Mouse (Mus musculus) midbrain, postnatal 0 days (tissue): ENCODE measurements around the gene Plekhg2. TPM values are rescaled to one million over a fixed set of nuclear protein-coding genes. Genes with fewer than 3 reads are reported as not detected.

Source experiments
- ATAC-seq: fragments of 200-750 bp; cut with Nextera tagmentation; 2 replicates; pipeline ENCODE4 v1.8.0; 2017; ENCODE audit warnings: moderate number of reproducible peaks, mild to moderate bottlenecking, moderate TSS enrichment, moderate library complexity; ENCODE audit not compliant: low FRiP score
- DNase-seq: peaks from one replicate; pipeline ENCODE4 v3.0.0-alpha.2; 2015; ENCODE audit warnings: low spot score
- H3K27ac ChIP-seq: fragments of 300-500 bp; sonication (generic); 2 replicates; pipeline ENCODE4 v1.5.1; 2014; ENCODE audit warnings: low read depth, mild to moderate bottlenecking, low read length, mixed read lengths
- H3K27me3 ChIP-seq: fragments of 300-500 bp; sonication (generic); 2 replicates; pipeline ENCODE4 v1.6.1; 2014; ENCODE audit warnings: low read length, control low read depth, mixed read lengths; ENCODE audit not compliant: insufficient read depth
- H3K36me3 ChIP-seq: fragments of 300-500 bp; sonication (generic); 2 replicates; pipeline ENCODE4 v1.6.1; 2014; ENCODE audit warnings: low read length, control low read depth, mixed read lengths; ENCODE audit not compliant: insufficient read depth
- H3K4me1 ChIP-seq: fragments of 300-500 bp; sonication (generic); 2 replicates; pipeline ENCODE4 v1.6.1; 2014; ENCODE audit warnings: mild to moderate bottlenecking, control low read depth, antibody characterized with exemption, low read length, mixed read lengths; ENCODE audit not compliant: insufficient read depth
- H3K4me2 ChIP-seq: fragments of 300-500 bp; sonication (generic); 2 replicates; pipeline ENCODE4 v1.6.1; 2014; ENCODE audit warnings: low read depth, mild to moderate bottlenecking, low read length, mixed read lengths; ENCODE audit not compliant: poor library complexity, severe bottlenecking
- H3K4me3 ChIP-seq: fragments of 300-500 bp; sonication (generic); 2 replicates; pipeline ENCODE4 v1.5.1; 2014; ENCODE audit warnings: low read depth, mild to moderate bottlenecking, low read length, moderate library complexity
- H3K9ac ChIP-seq: fragments of 300-500 bp; sonication (generic); replicated peaks from 2 replicates; pipeline ENCODE4 v1.6.1; 2014; ENCODE audit warnings: mild to moderate bottlenecking, low read length, moderate library complexity, mixed read lengths; ENCODE audit not compliant: poor library complexity, severe bottlenecking
- H3K9me3 ChIP-seq: fragments of 300-500 bp; sonication (generic); 2 replicates; pipeline ENCODE4 v1.6.1; 2016; ENCODE audit warnings: low read length, control low read depth
- CTCF ChIP-seq: IDR thresholded peaks from 2 replicates; pipeline ENCODE4 v1.5.1; 2016; ENCODE audit warnings: antibody characterized with exemption, mild to moderate bottlenecking
- WGBS: fragments of 180-500 bp; shearing (Covaris S2); extraction: QIAGEN DNeasy Blood & Tissue Kit; methylation state at CpG from one replicate; pipeline ENCODE4 v1.1.7; 2014; 5-methylcytosine and 5-hydroxymethylcytosine counted together
- polyA plus RNA-seq: library from polyadenylated mRNA; unstranded; fragments of >200 nt; fragmentation: Nextera tagmentation; extraction: Ambion mirVana; gene quantifications from 2 replicates; pipeline ENCODE4 v1.2.1, GENCODE M21; 2015
- total RNA-seq: library from RNA; depleted of rRNA; stranded (reverse); fragments of >200 nt; gene quantifications from 2 replicates; pipeline ENCODE4 v1.2.3, GENCODE M21; 2014

The Plekhg2 gene
- total and polyA plus RNA-seq, 2 experiments from 2014 or later: 7.9 to 19.4 TPM

GRCm38 (mm10) chr7:28386462-28386861 lies 14.1 kb upstream of the Plekhg2 start:
- Histone ChIP-seq H3K9ac (0 out of 2 replicates have a peak overlapping the region, but pooled peaks have one; percentile 8), H3K4me1 (no peaks in the 10 kb centered on the region), H3K27ac (no peak overlapping the region), H3K4me2 (no peak overlapping the region), H3K9me3 (no peaks in the 10 kb centered on the region), H3K36me3 (peaks cover 23% of the 10 kb centered on the region), H3K27me3 (no peaks in the 10 kb centered on the region), H3K4me3 (no peak overlapping the region)
- ATAC-seq: peak; percentile 62; the same call in 1 of the 2 replicates
- TF ChIP-seq CTCF: peak; percentile 85
- peak; percentile 75 for DNase-seq
- 23% methylated on average over 4 of the region's 4 CpGs for WGBS

GRCm38 (mm10) chr7:28386007-28386406 lies 13.6 kb upstream of the Plekhg2 start:
- no peak for TF ChIP-seq CTCF
- Histone ChIP-seq H3K9me3 (no peaks in the 10 kb centered on the region), H3K9ac (0 out of 2 replicates have a peak overlapping the region, but pooled peaks have one; percentile 8), H3K27me3 (no peaks in the 10 kb centered on the region), H3K4me2 (no peak overlapping the region), H3K4me1 (no peaks in the 10 kb centered on the region), H3K36me3 (peaks cover 23% of the 10 kb centered on the region), H3K27ac (no peak overlapping the region), H3K4me3 (no peak overlapping the region)
- no peak for ATAC-seq
- 87% methylated on average over 7 of the region's 7 CpGs for WGBS
- no peak for DNase-seq

- H3K4me3 ChIP-seq: no peak overlapping the region
- H3K27ac ChIP-seq: no peak overlapping the region
- no peak for ATAC-seq
- DNase-seq: no peak
- 92% methylated on average over 9 of the region's 9 CpGs for WGBS
- H3K4me2 ChIP-seq: no peak overlapping the region
- no peak overlapping the region for H3K9ac ChIP-seq
- H3K36me3 ChIP-seq: peaks cover 19% of the 10 kb centered on the region
- H3K27me3 ChIP-seq: no peaks in the 10 kb centered on the region
- H3K9me3 ChIP-seq: no peaks in the 10 kb centered on the region
- TF ChIP-seq CTCF: no peak
- H3K4me1 ChIP-seq: no peaks in the 10 kb centered on the region
Measured at GRCm38 (mm10) chr7:28385196-28385595, 12.8 kb upstream of the Plekhg2 start.

DNA sequence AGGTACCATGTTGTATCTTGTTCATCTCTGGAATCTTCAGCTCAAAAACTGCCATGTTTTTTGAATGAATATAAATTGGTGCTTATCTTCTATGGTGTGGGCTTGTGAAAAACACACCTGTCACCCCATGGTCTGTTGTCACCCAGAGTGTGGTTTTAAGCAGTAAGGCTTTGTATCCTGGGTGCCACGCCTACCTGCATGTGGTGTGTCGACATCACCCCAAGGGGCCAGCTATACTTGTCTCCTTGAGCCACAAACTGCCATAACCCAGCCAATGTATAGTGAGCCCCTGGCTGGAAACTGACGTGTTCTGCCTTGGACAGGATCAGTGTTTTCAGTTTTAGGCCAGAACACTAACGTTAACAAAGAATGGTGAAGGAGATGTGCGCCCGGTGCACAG lies 11.8 kb upstream of the Plekhg2 start:
- ATAC-seq (no peak), DNase-seq (no peak)
- H3K27ac ChIP-seq: no peak overlapping the region
- 83% methylated on average over 6 of the region's 6 CpGs for WGBS
- H3K9ac ChIP-seq: no peak overlapping the region
- peaks cover 12% of the 10 kb centered on the region; the same call in 1 of the 2 replicates for H3K36me3 ChIP-seq
- no peaks in the 10 kb centered on the region for H3K27me3 ChIP-seq
- TF ChIP-seq CTCF: no peak
- no peaks in the 10 kb centered on the region for H3K9me3 ChIP-seq
- no peak overlapping the region for H3K4me3 ChIP-seq
- H3K4me2 ChIP-seq: no peak overlapping the region
- H3K4me1 ChIP-seq: no peaks in the 10 kb centered on the region

DNA sequence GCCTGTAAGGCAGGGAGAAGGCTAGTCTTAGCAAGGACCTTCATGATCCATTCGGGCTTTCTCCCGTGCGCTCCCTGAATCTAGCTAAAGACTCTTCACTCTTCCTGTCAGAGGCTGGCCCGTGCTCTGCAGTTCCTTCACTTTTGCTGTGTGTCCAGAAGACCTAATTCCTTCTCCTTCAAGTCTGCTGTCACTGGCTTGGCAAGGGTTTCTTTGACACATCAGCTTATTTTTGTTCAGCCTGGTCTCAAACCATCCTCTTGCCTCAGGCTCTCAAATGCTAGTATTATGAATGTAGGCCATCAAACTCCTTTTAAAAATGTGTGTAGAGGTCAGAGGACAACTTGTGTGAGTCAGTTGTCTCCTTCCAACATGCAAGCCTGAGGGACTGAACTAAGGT lies 11.2 kb upstream of the Plekhg2 start:
- Histone ChIP-seq H3K27me3 (no peaks in the 10 kb centered on the region), H3K9me3 (no peaks in the 10 kb centered on the region), H3K36me3 (peaks cover 7% of the 10 kb centered on the region; the same call in 1 of the 2 replicates), H3K9ac (no peak overlapping the region), H3K27ac (no peak overlapping the region), H3K4me2 (no peak overlapping the region), H3K4me3 (no peak overlapping the region), H3K4me1 (no peaks in the 10 kb centered on the region)
- DNase-seq (no peak), ATAC-seq (no peak)
- no peak for TF ChIP-seq CTCF
- WGBS: 87% methylated on average over 4 of the region's 4 CpGs

DNA sequence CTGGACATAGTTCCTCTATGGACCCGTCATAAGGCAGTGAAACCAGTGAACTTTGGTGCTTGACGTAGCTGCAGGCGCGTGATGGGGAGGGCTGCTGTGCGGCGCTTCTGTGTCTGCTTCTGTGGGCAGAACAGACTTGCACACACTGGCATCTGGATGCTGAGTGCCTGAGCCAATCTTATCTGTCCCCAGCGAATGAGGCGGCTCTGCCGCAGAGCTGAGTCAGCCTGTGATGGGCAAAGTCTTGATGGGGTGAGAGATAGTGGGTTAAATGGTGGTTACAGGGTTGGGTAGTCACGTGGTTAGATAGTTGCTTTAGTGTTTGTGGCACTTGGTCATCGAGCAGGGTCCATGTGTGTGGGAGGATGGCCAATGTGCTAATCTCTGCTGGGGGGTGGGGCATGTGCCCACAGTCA lies 10.6 kb upstream of the Plekhg2 start:
- WGBS: 74% methylated on average over 11 of the region's 11 CpGs
- no peak overlapping the region for H3K4me3 ChIP-seq
- DNase-seq: peak; percentile 25
- H3K27me3 ChIP-seq: no peaks in the 10 kb centered on the region
- H3K4me2 ChIP-seq: no peak overlapping the region
- no peaks in the 10 kb centered on the region; the same call in 1 of the 2 replicates for H3K4me1 ChIP-seq
- no peak for TF ChIP-seq CTCF
- H3K9ac ChIP-seq: no peak overlapping the region
- peaks cover 7% of the 10 kb centered on the region; the same call in 1 of the 2 replicates for H3K36me3 ChIP-seq
- no peaks in the 10 kb centered on the region for H3K9me3 ChIP-seq
- ATAC-seq: no peak
- H3K27ac ChIP-seq: 0 out of 2 replicates have a peak overlapping the region, but pooled peaks have one; percentile 3
